Mouse (Mus musculus): Measurements from ENCODE around the gene Cog5.

- TF ChIP-seq POLR2A (IDR thresholded peaks at IDR 0.05; ENCODE audit: low read depth, low read length) (no peak), CTCF (IDR thresholded peaks at IDR 0.05; ENCODE audit: extremely low read depth, insufficient read length, insufficient replicate concordance, low read depth, low read length) (no peak)
Observed at GRCm38 (mm10) chr12:31917245-31917644, 262.6 kb downstream of the Cog5 start.

Measured in small intestine, adult 2 months (tissue).